ENCODE assay signal across 23 mouse cellular contexts in the genomic region with DNA sequence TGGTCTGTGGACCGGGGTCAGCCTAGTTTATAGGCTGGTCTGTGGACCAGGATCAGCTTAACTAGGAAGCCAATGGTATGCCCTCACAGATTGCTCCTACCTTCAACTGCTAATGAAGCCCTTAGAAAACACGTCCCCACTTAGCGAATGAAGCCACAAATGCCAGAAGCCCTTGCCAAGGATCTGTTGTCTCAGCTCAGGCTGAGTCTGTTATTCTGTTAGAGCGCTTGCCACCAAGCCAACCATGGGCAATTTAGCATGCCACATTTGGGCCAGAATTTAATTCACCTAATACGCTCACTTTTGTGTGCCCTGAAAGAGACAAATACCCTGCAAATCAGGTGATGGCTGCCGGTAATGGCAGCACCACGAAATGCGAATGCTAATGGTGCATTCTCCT. TPM values are rescaled to one million over a fixed set of nuclear protein-coding genes. Genes with fewer than 3 reads are reported as not detected.
DNase-seq lines count a peak whose midpoint lies in the region; ATAC-seq and TF ChIP-seq lines count a peak whose summit lies in the region.
"Had no signal": no experiment of that assay in that cellular context is flagged by ENCODE, and none has a peak within 500 bp of the region (broad histone marks: within the 10 kb centered on the region; RNA-seq: fewer than 3 reads in every experiment).

No protein-coding gene starts in this region.

- H3K9ac ChIP-seq in forebrain, embryonic 14.5 days (ENCODE audit: low read length), result no peak overlapping the region
- H3K9ac ChIP-seq: embryonic facial prominence, embryonic 15.5 days; hindbrain, embryonic 13.5 days had no signal

- no peak overlapping the region for H3K4me3 ChIP-seq in forebrain, embryonic 14.5 days (ENCODE audit: low read depth, low read length)
- no peak overlapping the region for H3K4me3 ChIP-seq in forebrain, embryonic 10.5 days
- H3K4me3 ChIP-seq: embryonic facial prominence, embryonic 15.5 days; erythroblast, embryonic 14.5 days; gastrocnemius, adult 2 months; hindbrain, embryonic 13.5 days had no signal

- no peaks in the 10 kb centered on the region for H3K9me3 ChIP-seq in forebrain, embryonic 14.5 days (replicated peaks; ENCODE audit: control insufficient read depth, low read length)
- no peaks in the 10 kb centered on the region for H3K9me3 ChIP-seq in forebrain, embryonic 10.5 days
- H3K9me3 ChIP-seq: embryonic facial prominence, embryonic 15.5 days; hindbrain, embryonic 13.5 days had no signal

- no peaks in the 10 kb centered on the region for H3K36me3 ChIP-seq in forebrain, embryonic 14.5 days (ENCODE audit: control insufficient read depth, insufficient read depth, low read length)
- H3K36me3 ChIP-seq in forebrain, embryonic 10.5 days (replicated peaks), result peaks cover 2% of the 10 kb centered on the region; the same call in 1 of the 2 replicates
- H3K36me3 ChIP-seq: embryonic facial prominence, embryonic 15.5 days; hindbrain, embryonic 13.5 days had no signal

- peak; percentile 86 for DNase-seq in forebrain, embryonic 14.5 days (ENCODE audit: low spot score)
- no peak for DNase-seq in forebrain, embryonic 10.5 days (ENCODE audit: extremely low spot score, low spot score)
- DNase-seq in layer of hippocampus, adult 9-11 months, result peak; percentile 34
- DNase-seq in layer of hippocampus, adult 11-12 months (ENCODE audit: low spot score), result no peak
- peak; percentile 83 for DNase-seq in Muller cell, postnatal 12 days (ENCODE audit: inconsistent ontology term)
- DNase-seq in brain, embryonic 14.5 days (ENCODE audit: low read depth), result peak; percentile 93
- no peak for DNase-seq in kidney, postnatal 14 days
- DNase-seq: adrenal gland, adult 8-10 months; adrenal gland, postnatal 36 days; cerebellum, adult 11 months; cerebellum, adult 9-11 months; embryo, embryonic 11 days; gastrocnemius, adult 2 months; gastrocnemius, postnatal 36 days; heart, adult 11 months; heart, postnatal 10 days; heart, postnatal 4 days; kidney, adult 8-10 months had no signal

- peak; percentile 47; the same call in 1 of the 2 replicates for ATAC-seq in forebrain, embryonic 14.5 days
- ATAC-seq: inflammation-experienced regulatory T-cells, adult 6 months; intestine, postnatal 0 days had no signal

- peaks cover 7% of the 10 kb centered on the region; the same call in 1 of the 2 replicates for H3K4me1 ChIP-seq in forebrain, embryonic 14.5 days (ENCODE audit: control insufficient read depth, insufficient read depth, low read length)
- peaks cover 62% of the 10 kb centered on the region for H3K4me1 ChIP-seq in forebrain, embryonic 10.5 days

- no peak for TF ChIP-seq POLR2A in brain, embryonic 14.5 days (IDR thresholded peaks at IDR 0.05; ENCODE audit: borderline replicate concordance, extremely low read depth, insufficient read depth, insufficient read length, poor library complexity, severe bottlenecking)

- H3K27me3 ChIP-seq in forebrain, embryonic 14.5 days (replicated peaks; ENCODE audit: control insufficient read depth, insufficient read depth, low read length), result no peaks in the 10 kb centered on the region
- H3K27me3 ChIP-seq in forebrain, embryonic 10.5 days (ENCODE audit: poor library complexity, severe bottlenecking), result no peaks in the 10 kb centered on the region
- H3K27me3 ChIP-seq: embryonic facial prominence, embryonic 15.5 days; hindbrain, embryonic 13.5 days had no signal

- no peak overlapping the region for H3K27ac ChIP-seq in forebrain, embryonic 14.5 days (ENCODE audit: low read depth, low read length)
- H3K27ac ChIP-seq in forebrain, embryonic 10.5 days, result no peak overlapping the region
- H3K27ac ChIP-seq: embryonic facial prominence, embryonic 15.5 days; gastrocnemius, adult 2 months; hindbrain, embryonic 13.5 days had no signal

- H3K4me2 ChIP-seq in forebrain, embryonic 14.5 days (ENCODE audit: low read length), result no peak overlapping the region
- H3K4me2 ChIP-seq: embryonic facial prominence, embryonic 15.5 days; hindbrain, embryonic 13.5 days had no signal

- no peak for TF ChIP-seq CTCF in brain, embryonic 14.5 days (IDR thresholded peaks at IDR 0.05; ENCODE audit: borderline replicate concordance, extremely low read depth, insufficient read depth, insufficient read length)

- WGBS in forebrain, embryonic 14.5 days, result 43% methylated on average over 8 of the region's 8 CpGs
- WGBS in forebrain, embryonic 10.5 days, result 91% methylated on average over 8 of the region's 8 CpGs

RNA-seq across cellular contexts. Expression of gene Shroom3, which starts 20.4 kb away (rescaled TPM):
- polyA plus RNA-seq in forebrain, embryonic 14.5 days (2014; fragmentation: Nextera tagmentation; extraction: Ambion mirVana), result 1.6 and 2.0 TPM in 2 replicates
- polyA plus RNA-seq in forebrain, embryonic 10.5 days (2016; fragmentation: Nextera tagmentation; extraction: Ambion mirVana), result 8.1 and 9.1 TPM in 2 replicates
- 5.3 and 8.0 TPM in 2 replicates for polyA plus RNA-seq in brain, embryonic 14.5 days (2012; rRNA removed)

RNA-seq across cellular contexts. Expression of gene Ccdc158, which starts 28.6 kb away (rescaled TPM):
- 0.37 and 0.58 TPM in 2 replicates for polyA plus RNA-seq in forebrain, embryonic 14.5 days (2014; fragmentation: Nextera tagmentation; extraction: Ambion mirVana)
- 0.86 and 1.4 TPM in 2 replicates for polyA plus RNA-seq in forebrain, embryonic 10.5 days (2016; fragmentation: Nextera tagmentation; extraction: Ambion mirVana)
- polyA plus RNA-seq in brain, embryonic 14.5 days (2012; rRNA removed), result 0.67 and 0.83 TPM in 2 replicates
- polyA plus RNA-seq: erythroblast, embryonic 14.5 days; inflammation-experienced regulatory T-cells, adult 6 months had no signal

Comparison
In these comparisons a context has a peak if more than half of its experiments do, and no peak if none do; other contexts are left out.
1. DNase-seq: peak in forebrain, embryonic 14.5 days (single experiment), layer of hippocampus, adult 9-11 months (single experiment), Muller cell, postnatal 12 days (single experiment) and brain, embryonic 14.5 days (single experiment); none in forebrain, embryonic 10.5 days (single experiment), layer of hippocampus, adult 11-12 months (single experiment) and kidney, postnatal 14 days (single experiment).